8 mouse cellular contexts compared by ENCODE assay signal in the genomic region with DNA sequence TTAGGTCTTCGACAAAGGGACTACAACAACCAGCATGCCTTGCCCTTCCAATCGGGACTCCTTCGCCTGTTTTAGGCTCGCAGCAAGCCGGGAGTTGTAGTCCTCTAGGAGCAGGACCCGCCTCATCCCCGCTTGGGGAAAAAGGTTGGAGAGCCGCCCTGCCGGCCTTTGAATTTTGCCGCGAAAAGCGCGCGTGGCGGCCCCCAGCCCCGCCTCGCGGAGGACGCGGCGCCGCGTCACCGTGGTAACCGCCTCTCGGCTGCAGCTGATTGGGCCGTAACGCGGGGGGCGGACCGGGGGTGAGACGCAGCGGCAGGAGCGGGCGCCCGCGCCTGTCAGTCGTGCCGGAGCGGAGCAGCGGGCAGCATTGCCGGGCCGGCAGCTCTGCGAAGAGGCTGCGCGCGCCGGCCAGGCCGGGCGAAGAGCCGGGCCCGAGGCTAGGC. TPM values are rescaled to one million over a fixed set of nuclear protein-coding genes. Genes with fewer than 3 reads are reported as not detected.
DNase-seq lines count a peak whose midpoint lies in the region; ATAC-seq and TF ChIP-seq lines count a peak whose summit lies in the region.

No protein-coding gene starts in this region.

- no peak for TF ChIP-seq RAD21 in MEL (IDR thresholded peaks at IDR 0.05; ENCODE audit: low read depth, low read length)

- no peak for TF ChIP-seq EP300 in MEL (IDR thresholded peaks at IDR 0.05; ENCODE audit: low read depth in 1 of 2, low read length in 2 of 2)

- peaks cover 0 to 25% of the 10 kb centered on the region in 2 experiments; a peak in 2 of 4 replicates for H3K4me1 ChIP-seq in MEL (ENCODE audit: control insufficient read depth in 1 of 2, insufficient read depth in 2 of 2, low read length in 2 of 2)
- H3K4me1 ChIP-seq in lung, adult 2 months (ENCODE audit: control insufficient read depth, insufficient read depth, low read length): peaks cover 2% of the 10 kb centered on the region; the same call in 1 of the 2 replicates

- TF ChIP-seq CTCF in MEL (IDR thresholded peaks at IDR 0.05 in 2 of 3, conservative IDR thresholded peaks at IDR 0.05 in 1 of 3; ENCODE audit: control insufficient read depth in 1 of 3, insufficient read depth in 1 of 3, low read depth in 2 of 3, low read length in 3 of 3, poor library complexity in 1 of 3, severe bottlenecking in 1 of 3): no peak
- peak; percentile 51 for TF ChIP-seq CTCF in layer of hippocampus, adult 2 months (conservative IDR thresholded peaks at IDR 0.05)
- TF ChIP-seq CTCF in lung, adult 2 months (IDR thresholded peaks at IDR 0.05; ENCODE audit: insufficient read depth, low read length): no peak

- H3K27ac ChIP-seq in MEL (ENCODE audit: control insufficient read depth, low read depth, low read length): no peak overlapping the region
- H3K27ac ChIP-seq in layer of hippocampus, adult 2 months: peak overlapping the region; percentile 82

- peaks cover 0 to 4% of the 10 kb centered on the region in 2 experiments; a peak in 2 of 4 replicates for H3K36me3 ChIP-seq in MEL (ENCODE audit: control insufficient read depth in 1 of 2, insufficient read depth in 2 of 2, low read length in 2 of 2)

- peak overlapping the region; percentile 58 to 64 for H3K4me3 ChIP-seq in MEL (ENCODE audit: control insufficient read depth in 1 of 2, insufficient read depth in 1 of 2, low read depth in 2 of 2, low read length in 2 of 2)
- peak overlapping the region; percentile 64 for H3K4me3 ChIP-seq in layer of hippocampus, adult 2 months
- peak overlapping the region; percentile 57 for H3K4me3 ChIP-seq in lung, adult 2 months (replicated peaks; ENCODE audit: extremely low read depth, low read depth, low read length)

- H3K27me3 ChIP-seq in MEL (ENCODE audit: control insufficient read depth in 1 of 2, insufficient read depth in 2 of 2, low read length in 2 of 2): peaks cover 2 to 3% of the 10 kb centered on the region in 2 experiments; a peak in 3 of 4 replicates

- no peaks in the 10 kb centered on the region for H3K9me3 ChIP-seq in MEL (replicated peaks; ENCODE audit: insufficient read depth, low read length)

- TF ChIP-seq POLR2A in MEL (IDR thresholded peaks at IDR 0.05; ENCODE audit: control insufficient read depth in 1 of 2, insufficient read depth in 1 of 2, low read depth in 1 of 2, low read length in 2 of 2, poor library complexity in 1 of 2): peak; percentile 28 to 70; a peak in 1 of 4 replicates
- TF ChIP-seq POLR2A in lung, adult 2 months (IDR thresholded peaks at IDR 0.05; ENCODE audit: borderline replicate concordance, extremely low read depth, low read depth, low read length): peak; percentile 76; the same call in 1 of the 2 replicates

- H3K79me2 ChIP-seq in MEL (ENCODE audit: control insufficient read depth, insufficient read depth, low read length, poor library complexity): no peaks in the 10 kb centered on the region

- H3K9ac ChIP-seq in MEL (ENCODE audit: control insufficient read depth, low read depth, low read length, poor library complexity, severe bottlenecking): peak overlapping the region; percentile 56

- peak; percentile 93 for DNase-seq in MEL (ENCODE audit: low read depth, low spot score)
- peak; percentile 96 to 97 for DNase-seq in cerebellum, adult 18-20 months
- DNase-seq in forelimb bud, embryonic 11.5 days (ENCODE audit: low read depth, low spot score): peak; percentile 97
- DNase-seq in heart, postnatal 4 days: peak; percentile 98
- peak; percentile 94 for DNase-seq in layer of hippocampus, adult 2 months (ENCODE audit: low spot score in 2 of 2)
- peak; percentile 89 for DNase-seq in lung, adult 2 months
- peak; percentile 95 for DNase-seq in testis, postnatal 14 days (ENCODE audit: low spot score)

- WGBS in lung, adult 2 months: under 1% methylated on average over 51 of the region's 52 CpGs

- ATAC-seq in neutrophil, adult 5-6 weeks (ENCODE audit: extremely low read depth, insufficient number of reproducible peaks, low FRiP score, poor library complexity, severe bottlenecking): peak; percentile 67

TF ChIP-seq in MEL, 35 proteins besides CTCF, POLR2A, EP300 and RAD21:
- TF ChIP-seq TBP (IDR thresholded peaks at IDR 0.05; ENCODE audit: low read depth, low read length): peak; percentile 56; the same call in 1 of the 2 replicates
- TF ChIP-seq POLR2AphosphoS2 (IDR thresholded peaks at IDR 0.05; ENCODE audit: low read length): no peak
- peak; percentile 91 for TF ChIP-seq MAZ (IDR thresholded peaks at IDR 0.05; ENCODE audit: low read depth, low read length)
- peak; percentile 100 for TF ChIP-seq MXI1 (IDR thresholded peaks at IDR 0.05; ENCODE audit: low read depth, low read length)
- no peak for TF ChIP-seq ELF1 (IDR thresholded peaks at IDR 0.05; ENCODE audit: low read depth, low read length)
- TF ChIP-seq TCF12 (IDR thresholded peaks at IDR 0.05; ENCODE audit: low read depth, low read length): peak; percentile 62
- no peak for TF ChIP-seq ZKSCAN1 (IDR thresholded peaks at IDR 0.05; ENCODE audit: low read depth, low read length)
- TF ChIP-seq MYC (IDR thresholded peaks at IDR 0.05; ENCODE audit: low read depth, low read length): no peak
- no peak for TF ChIP-seq CHD1 (IDR thresholded peaks at IDR 0.05; ENCODE audit: low read depth, low read length)
- TF ChIP-seq MAX (IDR thresholded peaks at IDR 0.05; ENCODE audit: low read length): peak; percentile 98
- TF ChIP-seq NELFE (IDR thresholded peaks at IDR 0.05; ENCODE audit: low read depth, low read length): peak; percentile 61
- TF ChIP-seq NRF1 (IDR thresholded peaks at IDR 0.05; ENCODE audit: insufficient read depth, low read depth, low read length, poor library complexity, severe bottlenecking): peak; percentile 47; the same call in 1 of the 2 replicates
- TF ChIP-seq HCFC1 (IDR thresholded peaks at IDR 0.05; ENCODE audit: low read depth, low read length): peak; percentile 100
- TF ChIP-seq KAT2A (conservative IDR thresholded peaks at IDR 0.05; ENCODE audit: low read depth, low read length): peak; percentile 82; the same call in 1 of the 2 replicates
- peak; percentile 100 for TF ChIP-seq SIN3A (IDR thresholded peaks at IDR 0.05; ENCODE audit: low read length)

RNA-seq across cellular contexts. Expression of a gene that starts 0.7 kb away (rescaled TPM):
- 0.23 and 0.27 TPM in 2 replicates for total RNA-seq in MEL (2012; rRNA removed)
- under 1 TPM in 1 of 2 experiments, not detected in 1; 0.70 TPM for polyA plus RNA-seq in MEL (2012; ENCODE audit: insufficient read depth in 1 of 2, insufficient read length in 2 of 2, low read depth in 1 of 2, low replicate concordance in 2 of 2, missing spikeins in 1 of 2)
- total RNA-seq in heart, postnatal 4 days (2021): 1 to 10 TPM; 6.0 to 7.0 TPM
- total RNA-seq in layer of hippocampus, adult 2 months (2021): 1 to 10 TPM; 3.5 to 4.1 TPM
- polyA plus RNA-seq in lung, adult 2 months (2012; rRNA removed): 7.6 and 8.0 TPM in 2 replicates
- total RNA-seq in neutrophil, adult 5-6 weeks (2017): 0.37 and 1.5 TPM in 2 replicates
